Mouse (Mus musculus): ENCODE data around the gene Rbms2.
A peak's percentile ranks its signal among the peaks of the same experiment; 100 is the strongest.
"Not testable (repeated sequence)": the region's sequence is repeated elsewhere in the genome, so short reads cannot be mapped to it uniquely, and the experiment has no call there.

Rbms2 gene

DNA sequence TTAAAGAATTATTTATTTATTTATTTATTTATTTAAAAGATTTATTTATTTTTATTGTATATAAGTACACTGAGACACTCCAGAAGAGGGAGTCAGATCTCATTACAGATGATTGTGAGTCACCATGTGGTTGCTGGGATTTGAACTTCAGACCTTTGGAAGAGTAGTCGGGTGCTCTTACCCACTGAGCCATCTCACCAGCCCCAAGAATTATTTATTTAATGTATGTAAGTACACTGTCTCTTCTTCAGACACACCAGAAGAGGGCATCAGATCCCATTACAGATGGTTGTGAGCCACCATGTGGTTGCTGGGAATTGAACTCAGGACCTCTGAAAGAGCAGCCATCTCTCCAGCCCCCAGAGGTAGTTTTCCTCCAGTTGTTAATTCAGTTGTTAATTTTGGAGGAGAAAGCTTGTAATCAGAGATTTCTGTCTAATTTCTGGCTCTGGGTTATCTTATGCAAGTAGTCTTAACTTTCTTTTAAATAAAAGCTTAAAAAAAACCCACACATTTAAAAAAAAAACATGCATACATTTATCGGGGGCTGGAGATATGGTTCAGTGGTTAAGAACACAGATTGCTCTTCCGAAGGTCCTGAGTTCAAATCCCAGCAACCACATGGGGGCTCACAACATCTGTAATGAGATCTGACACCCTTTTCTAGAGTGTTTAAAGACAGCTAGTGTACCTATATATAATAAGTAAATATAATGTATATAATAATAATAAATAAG is 12.1 kb upstream of the Rbms2 start:
- DNase-seq: not testable (repeated sequence)

DNA sequence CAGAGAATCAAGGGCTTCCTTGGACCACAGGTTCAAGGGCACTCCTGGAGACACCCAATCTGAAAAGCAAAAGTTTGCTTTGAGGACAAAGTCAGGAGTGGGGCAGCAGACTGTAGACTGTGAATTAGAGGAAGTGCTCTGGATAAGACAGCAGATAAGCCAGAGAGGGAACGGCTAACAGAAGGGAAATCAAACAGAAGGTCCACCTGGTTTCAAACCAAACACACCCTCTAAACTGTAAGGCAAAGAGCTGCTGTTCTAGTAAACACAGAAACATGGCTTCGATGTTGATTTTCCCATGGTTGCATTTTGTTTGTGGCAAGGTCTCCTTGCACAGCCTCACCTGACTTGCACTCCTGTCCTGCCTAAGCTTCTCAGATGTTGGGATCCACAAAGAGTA is 11.4 kb upstream of the Rbms2 start:
- DNase-seq: no peak

DNA sequence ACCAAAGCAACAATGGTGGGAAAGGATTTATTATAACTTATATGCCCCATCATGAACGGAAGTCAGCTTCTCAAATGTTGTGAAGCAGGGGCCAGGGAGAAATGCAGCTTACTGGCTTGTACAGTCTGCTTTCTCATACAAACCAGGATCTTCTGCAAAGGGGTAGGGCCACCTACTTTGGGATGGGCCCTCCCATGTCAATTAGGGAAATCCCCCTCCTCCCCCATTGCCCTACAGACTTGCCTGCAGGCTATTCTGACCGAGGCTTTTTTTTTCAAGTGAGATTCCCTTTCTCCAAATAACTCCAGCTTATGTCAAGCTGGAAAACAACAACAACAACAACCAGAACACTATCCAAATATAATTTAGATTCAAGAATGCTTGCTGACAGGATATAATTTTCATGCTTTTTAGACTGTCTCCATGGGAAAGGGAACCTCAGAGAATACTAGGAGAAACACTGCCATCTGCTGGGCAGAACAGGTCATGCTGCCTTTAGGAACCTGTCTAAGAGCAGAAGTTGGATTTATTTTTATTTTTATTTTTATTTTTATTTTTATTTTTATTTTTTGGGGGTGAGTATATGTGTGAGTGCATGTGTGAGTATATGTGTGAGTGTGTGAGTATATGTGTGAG is 8.3 kb upstream of the Rbms2 start:
- DNase-seq: peak; percentile 63

DNA sequence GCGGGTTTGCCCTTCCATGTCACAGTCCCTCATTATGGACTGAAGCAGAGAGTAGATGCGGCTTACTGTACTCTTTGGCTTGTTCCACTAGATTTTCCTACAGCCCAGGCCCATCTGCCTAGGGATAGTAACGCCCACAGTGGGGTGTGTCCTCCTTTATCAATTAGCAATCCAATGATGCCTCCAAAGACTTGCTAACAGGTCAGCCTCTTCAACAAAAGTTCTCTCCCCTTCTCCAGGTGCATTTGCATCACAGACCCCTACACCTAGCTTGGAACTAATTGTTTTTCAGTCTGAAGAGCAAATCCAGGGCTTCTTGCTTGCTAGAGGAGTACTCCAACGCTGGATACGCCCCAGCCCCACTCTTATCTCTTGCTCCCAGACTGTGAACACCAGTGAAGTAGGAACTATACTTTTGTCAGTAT is 7.1 kb upstream of the Rbms2 start:
- DNase-seq: no peak

DNA sequence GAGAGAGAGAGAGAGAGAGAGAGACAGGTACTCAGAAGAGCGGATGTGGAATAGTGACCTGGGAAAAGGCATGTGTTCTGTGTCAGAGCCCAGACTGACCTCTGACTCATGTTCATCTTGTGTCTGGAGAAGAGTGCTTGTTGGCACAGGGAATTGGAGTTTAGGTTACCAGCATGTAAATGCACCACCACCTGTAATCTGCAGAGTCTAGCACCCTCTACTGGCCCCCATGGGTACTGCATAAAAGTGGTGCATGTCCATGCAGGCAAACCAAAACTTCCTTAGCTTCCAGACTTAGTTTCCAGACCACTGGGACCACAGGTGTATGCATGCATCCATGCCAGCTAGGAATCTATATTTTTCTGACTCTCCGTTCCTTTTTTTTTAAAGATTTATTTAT is 5.9 kb upstream of the Rbms2 start:
- DNase-seq: peak; percentile 70

DNA sequence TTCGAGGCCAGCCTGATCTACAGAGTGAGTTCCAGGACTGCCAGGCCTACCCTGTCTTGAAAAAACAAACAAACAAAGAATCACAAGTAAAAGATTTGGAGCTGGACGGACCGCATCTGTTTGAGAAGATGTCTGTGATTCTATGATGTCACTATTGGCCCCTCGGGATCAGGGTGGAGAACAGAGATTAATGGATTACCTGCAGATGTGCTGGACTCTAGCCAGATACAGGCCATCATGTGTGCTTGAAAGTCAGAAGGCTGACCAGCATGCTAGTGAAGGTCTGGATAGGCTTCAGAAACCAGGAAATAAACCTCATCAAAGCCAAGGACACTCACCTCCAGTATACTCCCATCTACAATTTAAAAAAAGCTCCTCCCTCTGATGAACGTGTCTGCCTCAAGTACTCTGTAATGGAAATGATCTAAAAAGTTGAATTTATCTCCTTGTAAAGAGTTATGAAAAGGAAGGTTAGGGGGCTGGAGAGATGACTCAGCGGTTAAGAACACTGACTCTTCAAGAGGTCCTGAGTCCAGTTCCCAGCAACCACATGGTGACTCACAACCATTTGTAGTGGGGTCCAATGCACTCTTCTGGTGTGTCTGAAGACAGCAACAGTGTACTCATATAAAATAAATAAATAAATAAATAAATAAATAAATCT is 5.3 kb upstream of the Rbms2 start:
- no peak for DNase-seq

DNA sequence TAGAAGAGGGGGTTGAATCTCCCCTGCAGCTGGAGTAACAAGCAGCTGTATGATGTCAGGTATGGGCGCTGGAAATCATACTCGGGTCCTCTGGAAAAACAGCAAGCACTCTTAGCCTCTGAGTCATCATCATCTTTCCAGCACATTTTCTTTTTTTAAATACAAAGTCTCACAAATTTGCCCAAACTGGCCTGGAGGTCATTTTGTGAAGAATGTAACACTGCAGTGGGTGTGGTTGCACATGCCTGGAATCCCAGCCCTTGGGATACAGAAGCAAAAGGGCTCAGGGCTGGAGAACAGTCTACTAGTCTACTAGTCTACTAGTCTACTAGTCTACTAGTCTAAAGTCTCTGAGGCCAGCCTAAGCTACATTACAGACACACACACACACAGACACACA is 4.2 kb upstream of the Rbms2 start:
- no peak for DNase-seq

DNA sequence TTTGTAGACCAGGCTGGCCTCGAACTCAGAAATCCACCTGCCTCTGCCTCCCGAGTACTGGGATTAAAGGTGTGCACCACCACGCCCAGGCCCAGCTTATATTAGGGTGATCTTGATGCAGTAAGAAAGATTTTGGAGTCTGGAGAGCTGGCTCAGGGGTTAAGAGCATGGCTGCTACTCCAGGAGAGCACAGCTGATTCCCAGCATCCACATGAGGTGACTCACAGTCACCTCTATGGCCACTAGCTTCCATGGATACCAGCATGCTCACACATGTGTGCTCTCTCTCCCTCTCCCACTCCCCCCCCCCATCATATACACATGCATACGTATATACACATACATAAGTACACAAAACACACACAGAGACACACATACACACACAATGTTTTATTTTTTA is 2.8 kb downstream of the Rbms2 start:
- DNase-seq: no peak

DNA sequence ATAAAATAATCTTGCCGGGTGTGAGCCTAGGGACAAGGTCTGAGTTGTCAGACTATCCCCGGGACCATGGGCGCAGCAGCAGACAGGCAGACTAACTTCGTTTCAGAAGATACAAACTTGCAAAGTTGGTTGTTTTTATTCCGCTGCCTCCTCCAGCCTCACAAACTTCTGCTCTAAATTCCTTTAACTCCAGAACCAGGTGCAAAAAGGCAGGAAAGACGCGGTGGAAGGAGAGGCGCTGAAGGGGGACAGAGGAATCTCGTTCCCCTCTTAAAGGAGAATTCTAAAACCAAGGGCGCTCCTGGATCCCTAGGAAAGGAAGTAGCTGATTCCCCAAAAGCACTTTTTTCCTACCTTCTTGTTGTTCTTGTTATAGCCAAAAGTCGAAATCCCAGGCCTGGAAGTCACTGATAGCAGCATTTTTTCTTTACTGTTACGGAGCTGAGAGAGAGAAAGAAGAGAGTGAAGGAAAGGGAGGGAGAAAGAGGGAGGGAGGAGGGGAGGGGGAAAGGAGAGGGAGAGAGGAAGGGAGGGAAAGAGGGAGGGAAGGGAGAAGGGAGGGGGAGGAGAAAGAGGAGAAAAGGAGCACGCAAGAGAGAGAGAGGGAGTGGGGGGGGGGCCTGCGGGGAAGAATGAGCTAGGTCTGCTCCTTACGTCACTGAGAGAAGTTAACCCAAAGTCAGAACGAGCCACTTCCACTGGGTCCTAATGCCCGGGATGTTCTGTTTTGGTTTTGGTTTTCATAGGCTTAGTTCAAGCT is 3.9 kb downstream of the Rbms2 start:
- peak; percentile 67 for DNase-seq

DNA sequence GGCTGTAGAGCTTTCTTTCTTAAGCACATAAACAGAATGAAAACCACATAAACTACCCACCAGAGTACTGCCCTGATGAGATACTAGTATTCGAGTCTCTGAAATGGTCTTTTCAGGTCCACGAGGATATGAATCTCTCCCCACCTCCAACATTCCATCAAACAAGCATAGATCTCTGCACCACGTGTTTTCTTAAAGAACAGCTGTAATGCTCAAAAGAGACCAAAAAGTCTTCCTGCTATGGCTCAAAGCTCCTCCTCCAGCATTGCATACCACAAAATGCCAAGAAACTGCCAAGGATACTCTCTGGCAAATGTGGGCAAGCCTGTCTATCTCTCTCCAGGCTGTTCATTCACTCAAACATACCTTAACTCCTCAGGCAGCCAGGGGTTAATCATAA is 4.8 kb downstream of the Rbms2 start:
- DNase-seq: no peak

DNA sequence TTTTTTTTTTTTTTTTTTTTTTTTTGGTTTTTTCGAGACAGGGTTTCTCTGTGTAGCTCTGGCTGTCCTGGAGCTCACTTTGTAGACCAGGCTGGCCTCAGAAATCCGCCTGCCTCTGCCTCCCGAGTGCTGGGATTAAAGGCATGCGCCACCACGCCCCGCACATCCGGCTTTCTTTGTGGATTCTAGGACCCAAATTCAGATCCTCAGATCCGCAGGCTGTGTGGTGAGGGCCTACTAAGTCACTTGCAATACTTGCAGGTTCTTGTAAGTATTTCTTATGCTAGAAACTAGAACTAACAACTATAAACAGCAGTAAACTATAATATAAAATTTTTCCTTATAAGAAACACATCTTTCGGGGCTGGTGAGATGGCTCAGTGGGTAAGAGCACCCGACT is 8.7 kb downstream of the Rbms2 start:
- DNase-seq: not testable (repeated sequence)

DNA sequence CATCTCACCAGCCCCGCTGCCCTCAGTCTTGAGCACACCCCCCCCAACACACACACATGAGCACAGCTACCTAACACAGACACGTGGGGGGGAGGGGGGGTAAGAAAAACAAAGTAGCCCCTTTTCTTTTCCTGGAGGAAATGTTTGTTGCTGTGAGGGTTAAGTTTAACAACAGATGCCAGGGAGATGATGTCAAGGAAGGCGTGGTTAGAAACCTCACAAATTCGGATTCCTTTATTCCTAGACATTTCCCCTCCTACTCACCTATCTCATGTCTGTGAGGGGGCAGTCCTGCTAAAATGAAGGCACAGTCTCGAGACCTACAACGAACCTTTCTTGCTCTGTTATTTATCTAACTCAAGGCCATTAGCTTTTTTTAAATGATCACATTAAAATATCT is 13.0 kb downstream of the Rbms2 start:
- no peak for DNase-seq

DNA sequence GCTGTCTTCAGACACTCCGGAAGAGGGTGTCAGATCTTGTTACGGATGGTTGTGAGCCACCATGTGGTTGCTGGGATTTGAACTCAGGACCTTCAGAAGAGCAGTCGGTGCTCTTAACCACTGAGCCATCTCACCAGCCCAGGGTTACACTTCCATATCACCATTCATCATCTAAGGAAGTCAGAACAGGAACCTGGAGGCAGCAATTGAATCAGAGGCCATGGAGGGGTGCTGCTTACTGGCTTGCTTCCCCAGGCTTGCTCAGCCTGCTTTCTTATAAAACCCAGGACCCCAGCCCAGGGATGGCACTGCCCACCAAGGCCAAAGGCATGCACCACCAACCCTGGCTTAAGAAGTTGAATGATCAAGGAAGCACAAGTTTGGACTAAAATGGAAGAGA is 14.4 kb downstream of the Rbms2 start:
- not testable (repeated sequence) for DNase-seq

DNA sequence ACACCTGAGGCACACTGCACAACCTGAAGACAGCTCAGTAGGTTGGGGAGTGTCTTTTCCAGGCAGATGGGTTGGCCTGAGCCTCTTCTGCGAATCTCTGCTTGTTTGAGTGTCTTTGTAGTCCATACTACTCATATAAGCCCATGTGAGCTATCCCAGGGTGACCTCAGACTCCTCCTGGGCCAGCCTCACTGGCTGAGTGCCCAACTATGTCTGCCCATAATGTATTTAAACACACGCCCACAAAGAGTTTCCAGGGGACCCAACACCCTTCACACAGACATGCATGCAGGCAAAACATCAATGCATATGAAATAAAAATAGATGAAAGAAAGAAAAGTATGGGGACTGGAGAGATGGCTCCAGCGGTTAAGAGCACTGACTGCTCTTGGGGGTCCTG is 26.1 kb downstream of the Rbms2 start:
- no peak for DNase-seq

DNA sequence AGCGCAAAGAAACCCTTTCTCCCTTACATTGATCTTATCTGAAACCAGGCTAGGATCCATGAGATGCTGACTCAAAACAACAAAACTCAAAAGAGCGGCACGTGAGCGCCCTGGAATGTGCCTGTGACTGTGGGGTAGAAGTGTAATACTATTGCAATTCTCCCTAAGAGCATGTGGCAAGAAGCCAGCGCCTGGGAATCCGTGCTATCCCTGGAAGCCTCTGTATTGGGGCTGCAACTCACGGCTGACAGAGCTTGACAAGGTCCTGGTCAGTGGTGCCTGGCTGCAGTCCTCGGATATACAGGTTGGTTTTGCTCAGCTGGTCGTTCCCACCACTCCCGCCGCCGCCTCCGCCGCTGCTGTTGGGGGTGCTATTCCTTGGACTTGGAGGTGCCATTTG is 29.2 kb downstream of the Rbms2 start:
- no peak for DNase-seq

DNA sequence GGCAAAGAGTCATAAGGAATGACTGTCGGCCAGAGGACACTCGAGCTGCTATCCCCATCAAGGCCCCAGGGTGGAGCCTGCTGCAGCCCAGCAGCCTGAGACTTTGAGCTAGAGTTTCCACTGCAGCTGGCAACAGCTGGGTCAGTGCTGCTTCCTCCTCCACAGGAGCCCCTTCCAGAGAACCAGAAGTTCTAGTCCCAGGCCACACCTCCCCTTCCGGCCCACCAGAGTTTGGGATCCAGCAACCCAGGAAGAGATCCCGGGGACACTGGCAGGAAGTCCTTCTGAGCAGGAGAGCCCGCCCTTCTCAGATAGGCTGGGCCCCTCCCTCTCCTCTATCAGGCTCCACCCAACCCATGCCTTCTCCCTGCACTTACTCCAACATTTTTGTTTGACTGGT is 30.5 kb downstream of the Rbms2 start:
- DNase-seq: no peak

DNA sequence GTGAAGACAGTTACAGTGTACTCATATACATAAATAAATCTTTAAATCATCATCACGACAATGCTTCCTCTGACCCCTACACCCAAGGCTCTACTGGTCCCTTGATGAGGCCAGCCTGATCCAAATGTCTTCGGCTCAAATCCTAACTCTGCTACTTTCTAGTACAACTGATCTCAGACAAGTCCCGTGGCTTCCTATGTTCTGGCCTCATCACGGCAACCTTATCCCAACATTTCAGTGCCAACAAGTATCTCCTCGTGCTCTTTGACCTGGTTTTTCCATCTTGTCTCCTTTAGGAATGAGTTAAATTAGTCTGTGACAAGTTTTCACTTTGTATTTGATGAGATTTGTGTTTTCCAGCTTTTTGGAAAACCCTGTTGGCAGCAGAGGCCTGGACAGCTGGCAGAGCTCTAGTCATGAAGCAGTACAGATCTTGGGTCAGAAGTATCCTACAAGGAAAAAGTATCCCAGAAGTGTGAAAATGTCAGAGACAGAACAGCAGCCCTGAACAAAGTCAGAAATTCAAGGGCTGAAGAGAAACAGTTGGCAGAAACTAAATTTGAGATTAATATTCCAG is 31.2 kb downstream of the Rbms2 start:
- no peak for DNase-seq

DNA sequence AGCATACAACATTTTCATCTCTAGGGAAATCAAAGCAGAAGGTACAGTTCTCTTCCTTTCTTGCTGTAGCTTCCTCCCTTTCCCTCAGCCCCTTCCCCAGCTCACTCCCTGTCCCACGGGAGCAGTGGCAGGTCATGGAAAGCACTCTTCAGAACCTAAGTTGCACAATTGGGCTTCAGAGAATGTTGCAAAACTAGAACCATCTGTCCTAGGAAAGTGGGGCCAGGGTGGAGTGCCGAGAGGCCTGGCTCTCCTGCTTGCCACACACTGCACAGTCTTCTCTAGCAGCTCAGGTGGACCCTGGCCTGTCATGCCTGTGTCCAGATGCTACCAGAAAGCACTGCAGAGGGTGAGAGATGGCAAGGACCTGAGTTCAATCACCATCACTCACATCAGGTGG is 35.1 kb downstream of the Rbms2 start:
- DNase-seq: no peak

DNA sequence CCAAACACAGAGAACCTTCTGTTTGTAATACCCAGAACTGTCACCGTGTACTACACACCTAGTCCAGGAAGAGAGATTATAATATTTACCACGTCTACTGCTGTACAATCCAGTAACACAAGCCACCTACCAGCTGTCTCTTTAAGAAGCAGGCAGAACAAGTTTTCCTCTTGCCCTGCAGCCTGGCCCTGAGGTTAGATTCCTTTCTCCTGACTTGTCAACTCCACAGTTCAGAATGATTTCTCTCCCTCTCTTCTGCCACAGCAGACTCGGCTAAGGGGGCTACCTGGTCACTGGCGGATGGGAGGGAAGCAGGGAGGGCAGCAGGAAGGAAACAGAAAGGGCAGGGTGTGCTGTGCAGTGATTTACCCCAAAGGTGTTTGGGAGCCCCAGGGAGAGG is 36.4 kb downstream of the Rbms2 start:
- no peak for DNase-seq

DNA sequence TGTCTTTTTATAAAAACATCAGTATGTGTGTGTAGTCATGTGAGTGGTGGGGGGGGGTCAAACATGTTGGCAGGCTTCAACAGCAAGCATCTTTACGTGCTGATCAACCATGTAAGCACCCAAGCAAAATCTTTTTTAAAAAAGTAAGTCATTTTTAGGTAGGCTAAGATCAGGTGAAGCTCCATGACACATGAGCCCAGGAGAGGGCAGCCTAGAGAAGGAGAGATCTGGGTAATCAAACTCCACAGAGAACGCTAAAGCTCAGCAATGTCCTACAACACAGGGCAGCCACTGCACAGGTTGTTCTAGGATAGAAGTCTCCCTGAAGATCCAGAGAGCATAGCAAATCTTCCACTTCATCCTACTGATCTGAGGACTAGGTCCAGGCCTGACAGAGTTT is 37.9 kb downstream of the Rbms2 start:
- DNase-seq: no peak

DNA sequence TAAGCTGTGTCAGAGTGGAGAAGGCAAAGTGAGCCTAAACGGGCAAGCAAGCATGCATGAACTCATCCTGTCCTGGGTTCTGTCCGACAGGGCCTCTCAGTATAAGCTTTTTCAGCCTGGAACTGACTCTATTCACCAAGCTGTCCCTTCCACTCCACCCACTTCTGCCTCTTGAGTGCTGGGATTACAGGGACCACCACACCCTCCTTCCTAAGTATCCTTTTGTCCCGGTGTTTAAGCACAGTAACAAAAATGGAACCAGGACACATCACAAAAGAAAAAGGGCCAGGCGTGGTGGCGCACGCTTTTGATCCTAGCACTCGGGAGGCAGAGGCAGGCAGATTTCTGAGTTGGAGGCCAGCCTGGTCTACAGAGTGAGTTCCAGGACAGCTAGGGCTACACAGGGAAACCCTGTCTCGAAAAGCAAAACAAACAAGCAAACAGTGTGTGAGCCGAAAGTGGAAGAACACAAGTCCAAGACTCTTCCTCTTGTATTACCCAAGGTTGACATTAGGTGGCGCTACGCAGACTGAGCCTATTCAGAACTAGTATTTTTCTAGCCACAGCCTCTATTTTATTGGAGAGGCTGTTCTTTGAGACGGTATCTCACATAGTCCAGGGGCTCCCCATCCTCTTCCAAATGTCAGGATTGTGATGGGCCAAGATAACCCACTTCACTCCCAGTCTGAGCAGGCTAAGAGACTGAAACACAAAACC is 39.7 kb downstream of the Rbms2 start:
- DNase-seq: peak; percentile 44

DNA sequence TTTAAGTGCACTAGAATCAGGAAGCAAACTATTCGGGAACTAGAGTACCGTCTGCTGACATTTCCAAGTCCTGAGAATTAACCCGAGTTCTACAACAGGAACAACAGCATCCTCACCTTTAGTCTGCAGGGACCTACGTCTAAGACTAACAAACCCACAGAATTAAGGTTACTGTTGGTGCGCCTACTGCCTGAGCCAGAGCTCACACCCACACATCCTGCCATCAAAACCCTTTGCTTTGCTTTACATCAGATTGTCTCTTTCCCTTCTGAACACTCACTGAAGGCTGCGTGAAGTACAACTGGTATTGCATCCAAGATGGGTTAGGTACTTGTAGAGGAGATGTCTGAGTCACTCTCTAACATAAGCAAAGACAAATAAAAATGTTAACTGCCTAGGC is 44.7 kb downstream of the Rbms2 start:
- DNase-seq: no peak

Measured in cerebellum, adult 9-11 months (tissue).